Mouse (Mus musculus): Measurements from ENCODE around the gene Acan. TPM values are rescaled to one million over a fixed set of nuclear protein-coding genes. Genes with fewer than 3 reads are reported as not detected.

Acan gene
- total RNA-seq, 2 experiments from 2014 or later: 0.20 to 0.29 TPM

- intact Hi-C loops (cut with DNase I): no loop called here
- no peak for DNase-seq (ENCODE audit: low spot score)
These were observed 80.1 kb downstream of the Acan start for GRCm38 (mm10) chr7:79133391-79133790.

GRCm38 (mm10) chr7:79139328-79139824, 86.1 kb downstream of the Acan start:
- intact Hi-C loops (cut with DNase I): no loop called here
- DNase-seq (ENCODE audit: low spot score): no peak

DNA sequence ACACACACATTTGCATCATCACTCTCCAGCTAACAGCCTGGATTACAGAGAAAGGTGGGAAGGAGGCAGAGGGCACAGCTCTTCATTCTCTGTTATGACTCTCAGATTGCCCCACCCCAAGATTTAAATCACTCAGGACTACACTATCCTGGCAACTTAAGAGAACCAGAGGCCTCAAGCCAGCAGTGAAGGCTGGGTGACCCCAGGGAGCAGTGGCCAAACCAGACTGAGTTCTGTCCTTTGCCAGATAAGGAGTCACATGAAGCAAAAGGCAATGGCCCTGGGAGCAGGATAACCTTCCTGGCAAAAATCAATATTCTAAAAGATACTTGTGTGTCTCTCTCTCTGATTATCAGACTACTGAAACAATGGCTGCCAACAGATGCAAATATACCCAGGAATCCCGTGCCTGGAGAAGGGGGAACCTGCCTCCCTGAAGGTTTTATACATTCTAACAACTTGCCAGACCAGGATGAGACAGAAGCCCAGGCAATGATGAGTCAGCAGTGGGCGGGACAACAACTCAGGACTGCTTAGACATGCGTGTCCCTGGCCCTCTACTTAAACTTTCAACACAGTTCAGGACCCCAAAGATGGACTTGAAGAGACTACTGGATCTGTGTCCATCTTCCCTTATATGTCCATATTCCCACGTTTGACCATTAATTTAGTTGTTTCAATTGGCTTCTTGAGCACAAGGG, 86.8 kb downstream of the Acan start:
- intact Hi-C loops (cut with DNase I): loop anchor here (2.0 to 10.0 kb wide), 4 partner anchors 52 to 325 kb away; partner anchors contain the start of gene Polg
- no peak for DNase-seq (ENCODE audit: low spot score)

GRCm38 (mm10) chr7:79140897-79141296, 87.6 kb downstream of the Acan start:
- peak; percentile 38 for DNase-seq (ENCODE audit: low spot score)
- intact Hi-C loops (cut with DNase I): loop anchor here (1.0 to 10.0 kb wide), 5 partner anchors 51 to 324 kb away; partner anchors contain the start of gene Polg

GRCm38 (mm10) chr7:79147011-79147837, 93.9 kb downstream of the Acan start:
- intact Hi-C loops (cut with DNase I): loop anchor here (10.0 kb wide), 1 partner anchor 318 kb away; the partner anchor contains the start of gene Polg
- no peak for DNase-seq (ENCODE audit: low spot score)

DNA sequence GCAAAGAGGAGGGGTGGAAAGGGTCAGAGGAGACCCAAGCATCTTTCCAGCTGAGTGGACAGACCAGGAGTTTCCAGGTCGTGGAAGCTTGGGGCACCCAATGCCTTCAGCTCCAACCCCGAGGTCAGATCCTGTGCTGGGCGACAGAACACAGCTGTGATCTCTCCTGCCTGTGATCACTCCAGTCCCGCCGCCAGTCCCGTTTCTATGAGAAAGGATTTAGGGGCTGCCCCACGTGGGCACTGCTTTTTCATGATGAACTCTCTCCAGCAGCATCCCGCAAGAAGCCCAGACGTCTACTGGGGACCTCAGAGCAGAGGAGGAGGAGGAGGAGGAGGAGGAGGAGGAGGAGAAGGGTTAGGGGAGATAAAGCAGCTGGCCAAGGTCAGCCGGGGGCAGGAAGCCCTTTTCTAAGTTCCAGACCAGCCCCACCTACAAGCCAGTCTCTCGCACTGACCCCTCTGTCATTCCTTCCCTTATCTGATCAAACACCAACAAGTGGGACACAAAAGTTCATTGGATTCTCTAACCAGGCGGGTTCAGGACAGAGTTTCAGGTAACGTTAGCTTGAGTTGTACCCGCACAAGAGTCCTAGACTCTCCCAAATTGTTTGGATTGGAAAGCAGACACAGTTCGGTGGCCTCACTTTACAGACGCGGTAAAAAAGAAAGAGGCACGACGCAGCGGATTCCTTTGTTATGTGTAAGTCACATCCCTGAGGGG, 94.8 kb downstream of the Acan start:
- no peak for DNase-seq (ENCODE audit: low spot score)
- intact Hi-C loops (cut with DNase I): loop anchor here (10.0 kb wide), 1 partner anchor 317 kb away; the partner anchor contains the start of gene Polg

GRCm38 (mm10) chr7:79148711-79149266, 95.5 kb downstream of the Acan start, which contains the start of gene Mfge8:
Gene Mfge8 (minus strand): TSS chr7:79149060.
- intact Hi-C loops (cut with DNase I): loop anchor here (10.0 kb wide), 1 partner anchor 316 kb away; the partner anchor contains the start of gene Polg
- peak; percentile 91 for DNase-seq (ENCODE audit: low spot score)

DNA sequence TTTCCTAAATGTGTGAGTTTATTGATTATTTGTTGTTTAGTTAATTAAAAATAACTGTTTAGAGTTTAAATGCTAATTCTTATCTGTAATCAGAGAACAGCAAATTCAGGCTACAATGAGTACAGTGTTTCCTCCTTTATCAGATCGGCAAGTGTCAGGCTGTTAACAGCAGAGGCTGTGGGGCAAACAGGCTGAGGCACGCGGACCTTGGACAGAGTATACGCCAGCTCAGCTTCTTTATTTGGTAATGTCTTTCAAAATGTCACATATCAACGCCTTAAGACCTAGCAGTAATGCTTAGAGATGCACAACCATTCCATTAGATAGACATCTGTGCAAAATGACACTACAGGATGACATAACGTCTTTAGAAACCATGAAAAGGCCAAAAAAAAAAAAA, 96.2 kb downstream of the Acan start:
- no peak for DNase-seq (ENCODE audit: low spot score)
- intact Hi-C loops (cut with DNase I): loop anchor here (10.0 kb wide), 1 partner anchor 315 kb away; the partner anchor contains the start of gene Polg

DNA sequence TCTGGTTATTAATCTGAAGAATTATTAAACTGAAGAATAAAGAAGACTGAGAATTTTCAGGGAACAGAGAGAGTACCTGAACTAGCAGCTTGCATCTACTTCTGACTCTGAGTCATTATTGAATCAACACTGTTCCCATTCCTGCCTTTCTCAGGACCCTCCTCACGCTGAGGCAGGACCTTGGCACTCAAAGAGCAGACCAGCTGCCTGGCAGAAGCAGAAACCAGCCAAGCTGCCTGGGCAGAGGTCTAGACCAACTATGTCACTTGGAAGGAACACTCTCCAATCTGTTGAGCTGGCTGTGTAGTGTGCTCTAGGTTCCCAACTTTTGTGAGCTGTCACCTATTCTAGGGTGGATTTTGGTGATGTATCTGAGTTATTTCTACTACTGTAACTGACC, 106.1 kb downstream of the Acan start:
- intact Hi-C loops (cut with DNase I): no loop called here
- no peak for DNase-seq (ENCODE audit: low spot score)

Other genes with a start within 250 kb of the Acan start
- gene Det1, start 206.2 kb upstream of the Acan start, total RNA-seq (2021): 10 to 100 TPM; 12.1 to 13.9 TPM
- gene Aen, start 157.6 kb upstream of the Acan start, total RNA-seq (2021): 10 to 100 TPM; 33.3 to 35.5 TPM
- gene Isg20, start 140.1 kb upstream of the Acan start, total RNA-seq (2021): 10 to 100 TPM; 11.8 to 16.4 TPM
- under 1 TPM; 0.20 to 0.31 TPM for gene Hapln3, start 77.5 kb downstream of the Acan start, total RNA-seq (2021)
- gene Mfge8, start 95.6 kb downstream of the Acan start, total RNA-seq (2021): 100 to 1,000 TPM; 118 to 144 TPM
- 10 to 100 TPM; 30.4 to 41.5 TPM for gene Abhd2, start 219.7 kb downstream of the Acan start, total RNA-seq (2021)

All from heart, postnatal 25 days (tissue).